Mouse (Mus musculus) E14TG2a.4 (cell line): ENCODE data around the gene Fev.

Experiments used
- CTCF ChIP-seq: conservative IDR thresholded peaks from 2 replicates; pipeline ENCODE4 v1.5.1; 2014; ENCODE audit warnings: low read length
- NANOG ChIP-seq: IDR thresholded peaks from 2 replicates; pipeline ENCODE4 v1.6.1; 2014; ENCODE audit warnings: borderline replicate concordance, low read length, mixed read lengths
- POU5F1 ChIP-seq: IDR thresholded peaks from 2 replicates; pipeline ENCODE4 v1.6.1; 2014; ENCODE audit warnings: low read length, borderline replicate concordance

GRCm38 (mm10) chr1:74880785-74881360 is 4.3 kb downstream of the Fev start:
- TF ChIP-seq CTCF: peak; percentile 90
- TF ChIP-seq NANOG: no peak
- TF ChIP-seq POU5F1: no peak
